Mouse (Mus musculus): ENCODE results near the gene Sult2a8.

GRCm38 (mm10) chr7:14446534-14446933, at the start of gene Sult2a8:
- TF ChIP-seq POLR2A (IDR thresholded peaks at IDR 0.05; ENCODE audit: borderline replicate concordance, extremely low read depth, insufficient read depth, insufficient read length, poor library complexity, severe bottlenecking): no peak
- no peak for TF ChIP-seq CTCF (IDR thresholded peaks at IDR 0.05; ENCODE audit: borderline replicate concordance, extremely low read depth, insufficient read depth, insufficient read length)
